Mouse (Mus musculus) Patski (cell line): ENCODE measurements at regions not wholly inside any gene's neighbourhood (a gene's known extent, or its start where the extent isn't known, plus 50 kb on each side); places are given as distances from the start of the nearest gene placed in this dataset.

ENCODE experiments used
- ATAC-seq: fragments of 100-300 bp; one replicate; pipeline ENCODE4 v1.8.0; 2021
- CTCF ChIA-PET: fragments of 350-600 bp; sonication (Branson Sonifier 250); formaldehyde crosslinking; loops from one replicate; lab custom pipeline; 2022; ENCODE audit warnings: inconsistent platforms; lab: Charles Lee
- POLR2A ChIA-PET: fragments of 350-600 bp; sonication (Branson Sonifier 250); formaldehyde crosslinking; loops from one replicate; lab custom pipeline; 2022; ENCODE audit warnings: antibody characterized with exemption, inconsistent platforms; lab: Charles Lee
- DNase-seq: peaks from one replicate; pipeline ENCODE4 v3.0.0-alpha.2; 2011; ENCODE audit warnings: low read depth, low spot score
- H3K27me3 ChIP-seq: fragments of 371-371 bp; one replicate; pipeline ENCODE4 v1.5.1; 2021
- CTCF ChIP-seq: fragments of 100-300 bp; IDR thresholded peaks from one replicate; pipeline ENCODE4 v1.5.1; 2021
- in situ Hi-C: fragments of 300-500 bp; cut with MboI; formaldehyde crosslinking; loops from 3 replicates; pipeline ENCODE4 v1.11.1; 2018; ENCODE audit warnings: low pct_unique_long_range_greater_than_20kb, mixed read lengths

DNA sequence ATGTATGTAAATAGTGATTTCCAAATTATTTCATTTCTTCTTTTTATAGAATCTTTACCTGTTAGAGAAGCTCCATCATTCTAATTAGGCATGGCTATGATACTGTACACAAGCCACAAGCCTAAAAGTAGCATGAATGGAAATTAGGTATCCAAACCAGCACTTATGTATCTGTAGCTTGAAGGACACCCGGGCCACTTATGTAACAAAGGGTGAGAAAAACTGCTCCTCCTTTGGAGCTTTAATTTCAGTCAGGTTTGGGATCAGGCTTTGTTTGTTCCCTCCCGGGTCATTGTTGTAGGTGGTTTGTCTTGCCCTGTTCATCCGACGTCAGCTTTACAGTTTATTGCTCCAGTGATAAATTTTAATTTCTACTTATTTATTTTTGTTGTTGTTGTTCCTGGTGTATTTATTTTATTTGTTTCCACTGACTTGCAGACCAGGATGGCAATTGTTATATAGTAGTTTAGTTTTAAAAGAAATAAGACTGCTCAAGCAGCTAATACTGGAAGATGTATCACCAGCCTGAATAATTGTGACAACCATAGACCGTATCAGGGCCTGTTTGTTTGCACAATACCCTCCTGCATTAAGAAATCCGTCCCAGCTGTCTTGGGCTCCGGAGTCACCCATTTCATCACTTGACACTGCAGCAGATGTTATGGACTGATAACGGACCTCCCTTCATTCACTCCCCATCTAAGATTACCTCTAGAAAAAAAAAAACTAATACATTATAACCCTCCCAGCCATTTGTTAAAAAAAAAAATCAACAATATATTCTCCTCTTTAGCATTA, 1181.7 kb upstream of the Celf2 start:
- in situ Hi-C loops: no loop called here
- ChIA-PET POLR2A (interaction anchor here (0.7 kb wide), 1 partner anchor 1219 kb away, joined by 4 read pairs; no protein-coding TSS in a partner anchor), CTCF (interaction anchor here (0.9 to 2.2 kb wide), 2 partner anchors 11 to 16 kb away, joined by 3 to 6 read pairs; no protein-coding TSS in a partner anchor)
- H3K27me3 ChIP-seq: peaks cover 12% of the 10 kb centered on the region
- DNase-seq (no peak), ATAC-seq (no peak)
- TF ChIP-seq CTCF: no peak

DNA sequence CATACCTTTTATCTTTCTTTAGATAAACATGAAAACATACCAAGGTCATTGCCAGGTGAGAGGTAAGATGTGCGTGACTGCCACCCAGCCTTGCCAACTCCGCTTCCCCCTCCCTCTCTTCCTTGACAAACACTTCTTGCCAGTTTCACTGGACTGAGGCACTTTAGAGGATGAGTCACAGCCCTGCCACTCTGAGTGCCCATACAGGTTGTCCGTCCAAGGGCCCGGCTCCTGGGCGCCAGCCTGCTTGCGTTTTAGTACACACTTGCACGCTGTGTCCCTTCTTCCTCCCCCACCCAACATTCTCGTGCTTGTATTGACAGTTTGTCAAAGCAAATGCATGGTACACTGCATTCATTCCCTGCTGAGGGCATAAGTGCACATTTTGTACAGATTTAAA, 1151.7 kb upstream of the 4930412O13Rik start:
- no peaks in the 10 kb centered on the region for H3K27me3 ChIP-seq
- ATAC-seq (peak; percentile 87), DNase-seq (no peak)
- ChIA-PET POLR2A (no interaction called here), CTCF (interaction anchor here (1.2 kb wide), 1 partner anchor 9 kb away, joined by 4 read pairs; no protein-coding TSS in a partner anchor)
- TF ChIP-seq CTCF: no peak
- in situ Hi-C loops: no loop called here

DNA sequence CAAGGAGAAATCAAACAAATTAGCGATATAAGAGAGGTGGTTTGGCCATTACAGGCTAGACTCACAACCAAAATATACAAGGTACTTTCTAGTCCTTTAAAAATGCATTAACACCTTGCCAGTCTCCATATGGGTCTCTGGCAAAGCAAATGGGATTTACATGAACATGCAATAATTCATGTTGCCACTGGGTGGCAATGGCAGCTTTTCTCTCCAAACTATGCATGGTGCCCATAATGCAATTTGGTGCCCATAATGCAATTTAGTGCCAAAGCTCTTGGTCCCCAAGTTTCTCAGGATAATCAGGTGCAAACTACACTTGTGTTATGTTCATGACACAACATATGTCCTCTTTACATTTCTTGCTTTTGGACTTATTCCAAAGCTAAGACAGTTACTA, 1126.9 kb upstream of the 4930412O13Rik start:
- peak; percentile 78 for TF ChIP-seq CTCF
- ATAC-seq (no peak), DNase-seq (no peak)
- peaks cover 4% of the 10 kb centered on the region for H3K27me3 ChIP-seq
- ChIA-PET POLR2A (no interaction called here), CTCF (interaction anchor here (1.6 kb wide), 1 partner anchor 742 kb away, joined by 3 read pairs; no protein-coding TSS in a partner anchor)
- in situ Hi-C loops: loop anchor here (5.0 kb wide), 1 partner anchor 1258 kb away; no protein-coding TSS in a partner anchor

DNA sequence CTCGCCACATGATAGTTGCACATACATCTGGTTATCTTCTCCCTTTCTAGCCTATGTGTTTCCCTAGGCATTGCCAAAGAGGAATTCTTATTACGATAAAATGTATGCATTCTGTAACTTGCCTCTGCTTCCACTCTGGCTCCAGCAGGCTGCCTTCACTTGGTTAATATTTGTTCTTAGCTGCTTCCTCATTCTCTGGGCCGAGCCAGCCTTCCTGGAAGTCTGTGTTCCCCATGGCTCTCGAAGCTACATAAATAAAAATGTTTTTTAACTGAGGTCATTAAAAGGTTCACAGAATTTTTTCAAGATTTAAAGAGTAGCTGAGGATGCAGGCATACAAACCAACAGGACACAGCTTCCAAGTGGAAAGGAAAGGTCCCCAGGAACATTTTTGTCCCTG, 1124.5 kb upstream of the 4930412O13Rik start:
- no peak for ATAC-seq
- H3K27me3 ChIP-seq: peaks cover 5% of the 10 kb centered on the region
- ChIA-PET CTCF (interaction anchor here (1.4 kb wide), 1 partner anchor 11 kb away, joined by 4 read pairs; no protein-coding TSS in a partner anchor), POLR2A (no interaction called here)
- in situ Hi-C loops: loop anchor here (5.0 kb wide), 1 partner anchor 1126 kb away; the partner anchor contains the start of gene 4930412O13Rik
- no peak for TF ChIP-seq CTCF
- DNase-seq: no peak

DNA sequence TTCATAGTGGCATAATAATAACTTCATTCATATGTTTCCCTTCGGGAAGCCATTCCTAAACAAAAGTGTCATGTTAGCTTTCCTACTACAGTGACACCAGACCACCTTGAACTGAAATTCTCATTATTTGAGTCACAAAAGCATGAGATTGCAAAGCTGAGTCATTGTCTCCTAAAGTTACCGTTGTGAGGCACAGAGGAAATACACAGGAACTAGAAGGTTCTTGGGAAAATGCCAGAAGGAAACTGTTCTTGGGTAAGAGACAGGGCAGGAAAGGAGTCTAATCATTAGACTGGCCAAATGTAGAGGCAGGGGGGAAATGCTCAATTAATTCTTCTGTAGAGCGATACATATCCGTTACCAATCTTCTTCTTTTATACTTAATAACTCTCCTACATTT, 1110.4 kb upstream of the 4930412O13Rik start:
- ATAC-seq: peak; percentile 39
- no peaks in the 10 kb centered on the region for H3K27me3 ChIP-seq
- CTCF ChIA-PET: interaction anchor here (0.8 to 1.4 kb wide), 2 partner anchors 8 to 20 kb away, joined by 3 to 4 read pairs; no protein-coding TSS in a partner anchor
- no peak for TF ChIP-seq CTCF
- in situ Hi-C loops: loop anchor here (10.0 kb wide), 1 partner anchor 694 kb away; no protein-coding TSS in a partner anchor
- DNase-seq: no peak
- POLR2A ChIA-PET: no interaction called here

DNA sequence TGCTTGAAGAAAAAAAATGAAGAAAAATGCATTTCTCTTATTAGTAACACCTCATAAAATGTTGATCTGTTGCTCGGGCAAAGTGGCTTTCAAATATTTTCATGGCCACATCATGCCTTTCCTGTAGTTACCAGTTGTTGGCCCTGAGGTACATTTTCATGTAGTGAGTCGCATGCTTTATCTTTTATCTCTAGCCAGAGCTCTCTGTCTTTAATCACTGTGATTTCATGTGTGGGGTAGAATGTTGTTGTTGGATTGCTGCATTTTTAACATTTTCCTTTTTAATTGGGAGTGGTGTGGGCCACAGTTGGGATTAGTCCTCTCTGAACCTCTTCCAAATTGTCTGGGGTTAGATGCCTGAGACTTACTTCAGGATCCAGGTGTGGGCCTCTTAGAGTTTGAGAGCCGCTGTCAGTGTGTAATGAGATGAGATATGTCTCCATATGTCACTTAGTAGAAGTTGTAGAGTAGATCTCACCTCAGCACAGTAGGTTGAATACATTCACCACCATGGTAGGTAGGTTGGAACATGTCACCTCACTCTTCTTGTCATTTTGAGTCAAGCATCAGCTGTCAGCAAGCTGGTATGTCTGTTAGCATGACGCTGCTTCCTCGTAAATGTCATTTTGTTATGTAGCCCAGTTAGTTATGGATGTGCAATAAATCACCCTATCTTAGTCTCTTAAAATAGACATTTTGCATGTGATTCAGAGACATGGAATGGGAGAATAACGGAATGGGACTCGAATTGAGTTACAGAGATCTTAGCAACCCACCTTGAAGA, 1099.7 kb upstream of the 4930412O13Rik start:
- no peak for TF ChIP-seq CTCF
- ATAC-seq (peak; percentile 80), DNase-seq (peak; percentile 69)
- in situ Hi-C loops: no loop called here
- POLR2A ChIA-PET: no interaction called here
- H3K27me3 ChIP-seq: no peaks in the 10 kb centered on the region
- CTCF ChIA-PET: no interaction called here

DNA sequence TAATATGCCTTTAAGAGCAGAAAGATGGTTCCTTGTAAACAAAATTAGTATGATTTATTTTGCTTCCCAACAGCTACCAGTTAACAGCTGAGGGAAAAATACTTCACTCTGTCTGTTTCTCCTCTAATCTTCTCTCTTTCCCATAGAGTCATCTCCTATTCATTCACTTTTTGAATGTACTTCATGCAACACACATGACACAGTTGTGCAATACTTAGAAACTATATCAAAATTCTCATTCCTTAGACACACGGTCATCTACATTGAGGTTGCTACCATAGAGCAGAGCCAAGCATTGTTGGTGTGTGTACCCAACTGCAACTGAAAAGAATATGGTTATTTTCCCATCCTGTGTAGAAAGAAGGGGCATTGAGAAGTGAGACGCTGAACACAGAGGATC, 1098.8 kb upstream of the 4930412O13Rik start:
- in situ Hi-C loops: no loop called here
- TF ChIP-seq CTCF: no peak
- no peak for DNase-seq
- POLR2A ChIA-PET: no interaction called here
- peak; percentile 32 for ATAC-seq
- no peaks in the 10 kb centered on the region for H3K27me3 ChIP-seq
- CTCF ChIA-PET: no interaction called here

DNA sequence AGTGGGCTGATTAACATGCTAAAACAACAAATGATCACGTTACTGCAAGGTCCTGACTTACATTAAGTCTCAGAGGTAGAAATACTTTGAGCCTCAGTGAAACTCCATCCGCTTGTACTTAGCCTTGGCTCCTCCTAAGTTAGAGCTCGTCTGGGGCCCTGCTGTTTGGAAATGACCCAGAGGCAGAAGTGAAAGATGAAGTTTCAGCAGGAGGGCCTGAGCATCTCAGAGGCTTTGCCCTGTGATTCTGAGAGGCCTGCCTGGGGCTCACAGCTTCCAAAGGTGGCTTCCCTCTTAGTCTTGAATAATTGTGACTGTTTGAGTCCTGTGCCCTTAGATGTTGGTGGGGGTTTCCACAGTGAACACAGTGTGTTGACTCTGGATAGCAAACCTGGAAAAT, 1079.0 kb upstream of the 4930412O13Rik start:
- DNase-seq (no peak), ATAC-seq (no peak)
- peaks cover 3% of the 10 kb centered on the region for H3K27me3 ChIP-seq
- TF ChIP-seq CTCF: no peak
- ChIA-PET POLR2A (interaction anchor here (0.6 kb wide), 1 partner anchor 35 kb away, joined by 3 read pairs; no protein-coding TSS in a partner anchor), CTCF (no interaction called here)
- in situ Hi-C loops: no loop called here

DNA sequence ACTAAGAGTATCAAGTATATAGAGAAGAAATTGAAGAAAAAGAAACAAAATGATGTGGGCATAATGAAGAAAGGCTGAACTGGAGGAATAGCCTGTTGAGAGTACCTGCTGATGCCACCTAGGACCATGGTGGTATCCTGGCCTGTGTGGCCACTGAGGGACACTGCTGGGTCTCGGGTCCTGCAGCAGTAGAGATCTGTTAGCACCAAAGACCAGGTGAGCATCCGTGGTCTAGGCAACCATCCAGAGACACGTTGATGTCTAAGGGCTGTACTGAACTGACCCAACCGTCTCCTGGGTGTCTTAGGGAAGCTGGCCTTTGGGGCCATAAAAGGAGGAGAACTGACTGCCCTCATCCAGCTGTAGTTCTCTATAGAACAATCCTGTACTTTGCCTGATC, 1071.4 kb upstream of the 4930412O13Rik start:
- H3K27me3 ChIP-seq: peaks cover 3% of the 10 kb centered on the region
- in situ Hi-C loops: no loop called here
- DNase-seq (no peak), ATAC-seq (no peak)
- ChIA-PET POLR2A (no interaction called here), CTCF (interaction anchor here (1.1 kb wide), 1 partner anchor 9 kb away, joined by 3 read pairs; no protein-coding TSS in a partner anchor)
- no peak for TF ChIP-seq CTCF

DNA sequence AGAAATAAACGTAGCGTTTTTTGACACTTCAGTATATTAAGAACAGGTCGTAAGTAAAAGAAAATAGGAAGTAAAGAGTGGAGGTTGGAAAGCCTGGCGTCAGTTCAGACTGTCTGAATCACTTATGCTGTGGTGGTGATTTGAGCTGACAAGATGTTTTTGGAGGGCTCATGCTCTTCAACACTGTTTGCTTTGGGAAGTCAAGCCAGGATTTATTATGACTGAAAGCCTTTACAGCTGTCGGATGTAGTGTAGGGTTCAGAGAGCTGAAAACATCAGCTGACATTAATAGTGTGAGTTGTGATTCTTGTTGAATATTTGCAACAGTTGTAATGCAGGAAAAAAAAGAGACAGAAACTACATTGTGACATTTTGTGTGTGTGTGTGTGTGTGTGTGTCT, 1062.9 kb upstream of the 4930412O13Rik start:
- in situ Hi-C loops: no loop called here
- ChIA-PET CTCF (no interaction called here), POLR2A (no interaction called here)
- TF ChIP-seq CTCF: no peak
- DNase-seq (no peak), ATAC-seq (no peak)
- H3K27me3 ChIP-seq: no peaks in the 10 kb centered on the region
